ENCODE assay signal across 8 mouse cellular contexts in genomic region chrX:170009801-170010221, GRCm38 (mm10). TPM values are rescaled to one million over a fixed set of nuclear protein-coding genes. Genes with fewer than 3 reads are reported as not detected.
A peak's percentile ranks its signal among the peaks of the same experiment; 100 is the strongest.
DNase-seq lines count a peak whose midpoint lies in the region; ATAC-seq and TF ChIP-seq lines count a peak whose summit lies in the region.
"Not testable (repeated sequence)": the region's sequence is repeated elsewhere in the genome, so short reads cannot be mapped to it uniquely, and the experiment has no call there.

No protein-coding gene starts in this region.

- CTCF ChIA-PET in Patski (lab: Charles Lee): not testable (repeated sequence)

- TF ChIP-seq CTCF in Patski (IDR thresholded peaks at IDR 0.05); lung, postnatal 0 days (IDR thresholded peaks at IDR 0.05): not testable (repeated sequence)

- H3K9ac ChIP-seq in hindbrain, embryonic 12.5 days: peak overlapping the region; percentile 74
- peak overlapping the region; percentile 68 for H3K9ac ChIP-seq in lung, postnatal 0 days (replicated peaks; ENCODE audit: low read depth)

- in situ Hi-C loops in Patski (cut with MboI; ENCODE audit: low pct_unique_long_range_greater_than_20kb): not testable (repeated sequence)

- not testable (repeated sequence) for H3K4me2 ChIP-seq in hindbrain, embryonic 12.5 days (replicated peaks)
- H3K4me2 ChIP-seq in lung, postnatal 0 days (replicated peaks; ENCODE audit: low read depth, low read length): peak overlapping the region; percentile 42; the same call in 1 of the 2 replicates

- not testable (repeated sequence) for H3K36me3 ChIP-seq in hindbrain, embryonic 12.5 days; lung, postnatal 0 days (ENCODE audit: insufficient read depth, low read length)

- H3K4me1 ChIP-seq in hindbrain, embryonic 12.5 days; lung, postnatal 0 days (ENCODE audit: insufficient read depth, low read depth, low read length): not testable (repeated sequence)

- peak; percentile 91 for ATAC-seq in Patski
- ATAC-seq in hindbrain, embryonic 12.5 days (ENCODE audit: low FRiP score): peak; percentile 98
- peak; percentile 95 for ATAC-seq in lung, postnatal 0 days

- POLR2A ChIA-PET in Patski (lab: Charles Lee): not testable (repeated sequence)

- H3K27ac ChIP-seq in hindbrain, embryonic 12.5 days: peak overlapping the region; percentile 66
- peak overlapping the region; percentile 75 for H3K27ac ChIP-seq in lung, postnatal 0 days (ENCODE audit: low read length)

- WGBS in hindbrain, embryonic 12.5 days: 58% methylated on average over 25 of the region's 25 CpGs
- WGBS in lung, postnatal 0 days: 55% methylated on average over 25 of the region's 25 CpGs

- TF ChIP-seq EP300 in lung, postnatal 0 days (IDR thresholded peaks at IDR 0.05): not testable (repeated sequence)

- peaks cover 38% of the 10 kb centered on the region for H3K9me3 ChIP-seq in hindbrain, embryonic 12.5 days (replicated peaks)
- peaks cover 17% of the 10 kb centered on the region for H3K9me3 ChIP-seq in lung, postnatal 0 days (ENCODE audit: low read length)

- not testable (repeated sequence) for H3K27me3 ChIP-seq in Patski; hindbrain, embryonic 12.5 days; lung, postnatal 0 days (replicated peaks; ENCODE audit: insufficient read depth, low read length)

- H3K4me3 ChIP-seq in hindbrain, embryonic 12.5 days: peak overlapping the region; percentile 48
- H3K4me3 ChIP-seq in lung, postnatal 0 days (ENCODE audit: low read depth, low read length): peak overlapping the region; percentile 81

- DNase-seq in Patski (ENCODE audit: low read depth, low spot score): peak; percentile 100
- DNase-seq in cerebellum, postnatal 14 days: peak; percentile 99 to 100
- peak; percentile 100 for DNase-seq in frontal cortex, postnatal 10 days (ENCODE audit: low spot score in 2 of 2)
- DNase-seq in layer of hippocampus, postnatal 10 days (ENCODE audit: low spot score in 2 of 2): peak; percentile 100
- peak; percentile 99 for DNase-seq in lung, postnatal 0 days (ENCODE audit: low spot score)
- peak; percentile 97 for DNase-seq in ovary, postnatal 14 days (ENCODE audit: low spot score)
- DNase-seq in thymus, postnatal 10 days (ENCODE audit: low spot score in 2 of 2): peak; percentile 99 to 100

RNA-seq across cellular contexts. Expression of gene Gm21887, which starts 0.4 kb away (rescaled TPM):
- polyA plus RNA-seq in Patski (2021): 110 TPM
- polyA plus RNA-seq in hindbrain, embryonic 12.5 days (2016; fragmentation: Nextera tagmentation; extraction: Ambion mirVana): 169 and 249 TPM in 2 replicates
- 100 to 1,000 TPM; 327 to 366 TPM for total RNA-seq in layer of hippocampus, postnatal 10 days (2021)
- 90.2 and 116 TPM in 2 replicates for polyA plus RNA-seq in lung, postnatal 0 days (2015; fragmentation: Nextera tagmentation; extraction: Ambion mirVana)

Comparison
In these comparisons a context has a peak if more than half of its experiments do, and no peak if none do; other contexts are left out.
1. Peak in every context shown above with its lines: DNase-seq, ATAC-seq, H3K4me3 ChIP-seq and H3K27ac ChIP-seq.